Mouse (Mus musculus): ENCODE data around the gene Ccdc162. TPM values are rescaled to one million over a fixed set of nuclear protein-coding genes. Genes with fewer than 3 reads are reported as not detected.

The Ccdc162 gene
- polyA plus RNA-seq, 1 experiment = not detected

DNA sequence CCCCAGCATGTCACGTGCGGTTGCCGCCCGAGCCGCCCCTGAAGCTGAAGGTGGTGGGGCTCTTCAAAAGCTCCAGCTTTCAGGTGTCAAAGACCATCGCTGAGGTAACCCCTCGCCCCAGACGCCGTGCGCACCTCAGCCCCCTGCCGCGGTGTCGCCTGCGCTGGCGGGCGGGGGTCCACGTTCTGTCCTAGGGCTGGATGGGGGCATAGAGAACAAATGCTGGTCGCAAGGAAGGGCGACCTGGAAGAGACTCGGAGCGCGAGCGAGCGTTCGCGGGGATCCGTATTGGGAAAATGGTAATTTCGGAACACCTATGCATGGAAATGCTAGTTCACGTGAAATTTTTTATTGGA is 225.9 kb downstream of the Ccdc162 start:
- under 1% methylated on average over 29 of the region's 29 CpGs for WGBS
- TF ChIP-seq CTCF (IDR thresholded peaks at IDR 0.05; ENCODE audit: insufficient read depth, low read depth, low read length) = no peak
- no peak for TF ChIP-seq POLR2A (IDR thresholded peaks at IDR 0.05; ENCODE audit: insufficient read depth, low read depth, low read length)
- H3K4me1 ChIP-seq (ENCODE audit: control insufficient read depth, insufficient read depth, low read length) = peaks cover 26% of the 10 kb centered on the region
- peak overlapping the region; percentile 90 for H3K4me3 ChIP-seq (ENCODE audit: insufficient read depth, low read depth, low read length)
- H3K27ac ChIP-seq (ENCODE audit: insufficient read depth, low read depth, low read length) = peak overlapping the region; percentile 24; the same call in 1 of the 2 replicates

DNA sequence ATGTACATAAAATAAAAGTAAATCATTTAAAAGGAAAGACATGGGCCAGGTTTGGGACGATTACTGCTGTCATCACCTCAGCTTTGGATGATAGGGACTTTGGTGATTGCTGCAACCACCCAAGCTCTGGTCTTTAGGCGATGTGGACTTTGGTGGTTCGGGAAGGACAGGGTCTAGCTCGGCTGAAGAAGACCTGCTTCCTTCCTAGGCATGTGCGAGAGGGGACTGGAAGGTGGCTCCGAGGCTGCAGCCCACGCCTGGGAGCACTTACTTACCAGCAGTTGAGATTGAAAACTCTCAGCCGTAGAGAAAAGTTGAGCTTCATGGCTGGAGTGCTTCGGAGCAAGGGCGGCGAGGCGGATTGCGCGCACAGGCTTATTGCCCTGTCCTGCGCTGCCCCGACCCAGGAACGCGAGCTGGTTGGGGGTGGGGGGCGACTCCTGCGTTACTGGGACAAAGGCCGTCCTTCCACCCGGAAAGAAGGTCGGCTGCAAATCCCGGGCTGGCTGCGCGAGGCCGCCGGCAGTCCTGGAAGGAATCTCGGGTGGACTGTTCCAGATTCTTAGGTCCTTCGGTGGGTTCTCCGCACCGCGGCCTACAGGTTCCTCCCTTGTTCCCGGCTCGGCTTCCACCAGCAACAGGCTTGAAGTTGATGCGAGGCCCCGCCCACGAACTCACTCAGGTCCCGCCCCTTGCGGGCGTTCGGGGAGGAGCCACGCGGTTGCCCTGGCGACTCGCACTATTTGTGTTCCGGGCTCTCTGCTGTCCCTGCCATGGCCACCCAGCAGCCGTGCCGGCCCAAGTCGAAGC is 226.5 kb downstream of the Ccdc162 start, which contains the start of the genes Smpd2 and Ppil6:
TSS of gene Smpd2 (minus strand) at position 662 of the 810 bp plus-strand sequence.
TSS of gene Ppil6 (plus strand) at position 732 of the 810 bp plus-strand sequence.
- H3K4me1 ChIP-seq (ENCODE audit: control insufficient read depth, insufficient read depth, low read length) = peaks cover 28% of the 10 kb centered on the region
- H3K4me3 ChIP-seq (ENCODE audit: insufficient read depth, low read depth, low read length) = peak within 1 kb of the TSS; percentile 90
- peak within 1 kb of the TSS; percentile 24; the same call in 1 of the 2 replicates for H3K27ac ChIP-seq (ENCODE audit: insufficient read depth, low read depth, low read length)
- under 1% methylated on average over 50 of the region's 50 CpGs for WGBS
- no peak for TF ChIP-seq CTCF (IDR thresholded peaks at IDR 0.05; ENCODE audit: insufficient read depth, low read depth, low read length)
- TF ChIP-seq POLR2A (IDR thresholded peaks at IDR 0.05; ENCODE audit: insufficient read depth, low read depth, low read length) = peak; percentile 41

DNA sequence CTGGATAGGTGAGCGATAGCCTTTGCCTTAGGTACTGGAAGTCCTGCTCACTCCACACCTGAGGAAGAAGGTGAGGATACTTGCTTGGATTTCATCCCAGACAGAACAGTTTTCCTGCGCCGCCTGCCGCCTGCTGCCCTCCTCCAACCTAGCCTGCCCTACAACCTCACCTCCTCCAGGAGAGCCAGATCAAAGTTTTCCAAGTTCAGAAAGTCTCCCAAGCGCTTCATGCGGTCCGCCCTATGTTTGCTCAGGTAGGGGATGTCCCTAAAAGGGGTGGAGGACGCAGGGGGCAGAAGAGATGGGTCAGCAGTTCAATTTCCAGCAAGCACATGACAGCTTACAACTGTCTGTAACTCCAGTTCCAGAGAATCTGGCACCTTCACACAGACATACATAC is 227.1 kb downstream of the Ccdc162 start:
- 43% methylated on average over 8 of the region's 8 CpGs for WGBS
- H3K4me1 ChIP-seq (ENCODE audit: control insufficient read depth, insufficient read depth, low read length) = peaks cover 31% of the 10 kb centered on the region
- peak overlapping the region; percentile 90 for H3K4me3 ChIP-seq (ENCODE audit: insufficient read depth, low read depth, low read length)
- TF ChIP-seq POLR2A (IDR thresholded peaks at IDR 0.05; ENCODE audit: insufficient read depth, low read depth, low read length) (no peak), CTCF (IDR thresholded peaks at IDR 0.05; ENCODE audit: insufficient read depth, low read depth, low read length) (no peak)
- H3K27ac ChIP-seq (ENCODE audit: insufficient read depth, low read depth, low read length) = no peak overlapping the region

DNA sequence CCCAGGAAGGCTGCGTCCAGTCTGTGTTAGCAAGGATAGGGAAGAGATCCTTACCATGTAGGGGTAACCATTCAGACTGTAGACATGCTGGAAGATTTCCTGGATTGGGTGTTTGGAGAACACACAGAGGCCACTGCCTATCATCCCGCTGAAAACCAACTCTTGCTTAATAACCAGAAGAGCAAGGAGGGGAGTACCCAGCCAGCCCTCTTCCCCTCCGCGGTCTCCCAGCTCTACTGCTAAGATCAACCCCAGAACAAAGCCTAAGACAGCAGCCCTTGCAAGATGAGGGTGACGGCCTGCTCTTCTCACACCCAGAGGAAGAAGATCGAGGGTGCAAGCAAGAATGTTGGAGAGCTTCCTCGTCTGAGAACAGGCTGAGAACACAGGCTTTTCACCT is 227.6 kb downstream of the Ccdc162 start:
- 37% methylated on average over 7 of the region's 7 CpGs for WGBS
- Histone ChIP-seq H3K4me1 (ENCODE audit: control insufficient read depth, insufficient read depth, low read length) (peaks cover 31% of the 10 kb centered on the region), H3K4me3 (ENCODE audit: insufficient read depth, low read depth, low read length) (0 out of 2 replicates have a peak overlapping the region, but pooled peaks have one; percentile 90), H3K27ac (ENCODE audit: insufficient read depth, low read depth, low read length) (no peak overlapping the region)
- no peak for TF ChIP-seq POLR2A (IDR thresholded peaks at IDR 0.05; ENCODE audit: insufficient read depth, low read depth, low read length)
- no peak for TF ChIP-seq CTCF (IDR thresholded peaks at IDR 0.05; ENCODE audit: insufficient read depth, low read depth, low read length)

Other genes starting within 250 kb of the Ccdc162 start
- not detected in 2 replicates for gene Mical1, start 240.3 kb downstream of the Ccdc162 start, polyA plus RNA-seq (2012; ENCODE audit: insufficient read depth, insufficient read length, low replicate concordance, missing spikeins)
- not detected in 2 replicates for gene Smpd2, start 226.3 kb downstream of the Ccdc162 start, polyA plus RNA-seq (2012; ENCODE audit: insufficient read depth, insufficient read length, low replicate concordance, missing spikeins)
- not detected in 2 replicates for gene Ppil6, start 226.2 kb downstream of the Ccdc162 start, polyA plus RNA-seq (2012; ENCODE audit: insufficient read depth, insufficient read length, low replicate concordance, missing spikeins)
- gene Cd164, start 197.2 kb downstream of the Ccdc162 start, polyA plus RNA-seq (2012; ENCODE audit: insufficient read depth, insufficient read length, low replicate concordance, missing spikeins) = 502 TPM in 1 of 2 replicates, not detected in the other
- not detected in 2 replicates for gene Cep57l1, start 93.2 kb upstream of the Ccdc162 start, polyA plus RNA-seq (2012; ENCODE audit: insufficient read depth, insufficient read length, low replicate concordance, missing spikeins)
- 184 TPM in 1 of 2 replicates, not detected in the other for gene Sesn1, start 93.3 kb upstream of the Ccdc162 start, polyA plus RNA-seq (2012; ENCODE audit: insufficient read depth, insufficient read length, low replicate concordance, missing spikeins)

Measured in olfactory bulb, adult 2 months (tissue).